Mouse (Mus musculus): ENCODE measurements around the gene Coq2.

The Coq2 gene

GRCm38 (mm10) chr5:100621876-100622508 is 52.9 kb downstream of the Coq2 start:
- no peak for DNase-seq (ENCODE audit: low spot score in 2 of 2)

- no peak for DNase-seq (ENCODE audit: low spot score in 2 of 2)
These were observed 54.0 kb downstream of the Coq2 start for GRCm38 (mm10) chr5:100620952-100621351.

GRCm38 (mm10) chr5:100619586-100620275 is 55.2 kb downstream of the Coq2 start:
- no peak for DNase-seq (ENCODE audit: low spot score in 2 of 2)

- DNase-seq (ENCODE audit: low spot score in 2 of 2), result no peak
These were observed 60.8 kb downstream of the Coq2 start for GRCm38 (mm10) chr5:100613896-100614768.

GRCm38 (mm10) chr5:100607868-100608267 is 67.1 kb downstream of the Coq2 start:
- DNase-seq (ENCODE audit: low spot score in 2 of 2), result no peak

GRCm38 (mm10) chr5:100607090-100607762 is 67.7 kb downstream of the Coq2 start:
- no peak for DNase-seq (ENCODE audit: low spot score in 2 of 2)

GRCm38 (mm10) chr5:100605828-100606229 is 69.1 kb downstream of the Coq2 start:
- DNase-seq (ENCODE audit: low spot score in 2 of 2), result no peak
